Mouse (Mus musculus) T-cell, adult 2 months (primary cell): ENCODE results near the gene Tnfrsf8.
"Not testable (repeated sequence)": the region's sequence is repeated elsewhere in the genome, so short reads cannot be mapped to it uniquely, and the experiment has no call there.

Source experiments
- DNase-seq: peaks from one replicate; pipeline ENCODE4 v3.0.0; 2022; ENCODE audit warnings: low spot score

Gene Tnfrsf8

GRCm38 (mm10) chr4:145310859-145311258 is 4.1 kb downstream of the Tnfrsf8 start:
- no peak for DNase-seq

GRCm38 (mm10) chr4:145306422-145306821 is 8.5 kb downstream of the Tnfrsf8 start:
- no peak for DNase-seq

GRCm38 (mm10) chr4:145305661-145306362 is 9.2 kb downstream of the Tnfrsf8 start:
- DNase-seq, result not testable (repeated sequence)

GRCm38 (mm10) chr4:145304109-145304508 is 10.9 kb downstream of the Tnfrsf8 start:
- DNase-seq, result no peak

GRCm38 (mm10) chr4:145302106-145302505 is 12.9 kb downstream of the Tnfrsf8 start:
- DNase-seq, result no peak

- peak; percentile 54 for DNase-seq
These were observed 14.6 kb downstream of the Tnfrsf8 start for GRCm38 (mm10) chr4:145300210-145300927.

GRCm38 (mm10) chr4:145299355-145299754 is 15.6 kb downstream of the Tnfrsf8 start:
- DNase-seq, result no peak

- DNase-seq, result no peak
These were observed 16.1 kb downstream of the Tnfrsf8 start for GRCm38 (mm10) chr4:145298846-145299245.

- DNase-seq, result peak; percentile 67
These were observed 19.2 kb downstream of the Tnfrsf8 start for GRCm38 (mm10) chr4:145295589-145296300.

GRCm38 (mm10) chr4:145294588-145294987 is 20.4 kb downstream of the Tnfrsf8 start:
- no peak for DNase-seq

GRCm38 (mm10) chr4:145286369-145287120 is 28.4 kb downstream of the Tnfrsf8 start:
- peak; percentile 70 for DNase-seq

- no peak for DNase-seq
These were observed 30.3 kb downstream of the Tnfrsf8 start for GRCm38 (mm10) chr4:145284675-145285074.

- no peak for DNase-seq
These were observed 31.5 kb downstream of the Tnfrsf8 start for GRCm38 (mm10) chr4:145283441-145283840.

GRCm38 (mm10) chr4:145280966-145281365 is 34.0 kb downstream of the Tnfrsf8 start:
- no peak for DNase-seq

- no peak for DNase-seq
These were observed 36.1 kb downstream of the Tnfrsf8 start for GRCm38 (mm10) chr4:145278724-145279370.

- no peak for DNase-seq
These were observed 36.7 kb downstream of the Tnfrsf8 start for GRCm38 (mm10) chr4:145278231-145278630.

GRCm38 (mm10) chr4:145276368-145277249 is 38.4 kb downstream of the Tnfrsf8 start:
- no peak for DNase-seq

- DNase-seq, result no peak
These were observed 40.1 kb downstream of the Tnfrsf8 start for GRCm38 (mm10) chr4:145274887-145275286.

GRCm38 (mm10) chr4:145273923-145274322 is 41.0 kb downstream of the Tnfrsf8 start:
- DNase-seq, result no peak

- DNase-seq, result no peak
These were observed 42.2 kb downstream of the Tnfrsf8 start for GRCm38 (mm10) chr4:145272763-145273162.

- DNase-seq, result no peak
These were observed 43.3 kb downstream of the Tnfrsf8 start for GRCm38 (mm10) chr4:145271634-145272033.
